Mouse (Mus musculus): Measurements from ENCODE around the gene Aamp.

DNA sequence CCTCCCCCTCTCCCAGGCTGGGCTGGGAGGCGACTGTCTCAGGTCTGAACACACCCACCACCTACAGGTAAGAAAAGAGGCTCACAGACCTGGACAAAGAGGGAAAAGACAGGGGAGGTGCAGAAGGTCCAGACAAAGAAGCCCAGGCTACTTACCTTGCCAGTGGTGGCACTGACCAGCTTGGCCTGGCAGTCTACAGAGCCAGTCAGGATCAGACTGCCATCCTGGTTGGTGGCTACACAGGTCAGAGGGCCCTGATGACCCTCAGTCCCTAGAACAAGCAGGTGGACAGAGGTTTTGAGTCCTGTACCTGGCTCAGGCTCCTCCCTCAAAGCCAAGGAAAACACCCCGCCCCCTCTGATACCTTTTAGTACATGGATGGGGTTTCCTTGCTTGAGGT, 3.2 kb downstream of the Aamp start:
- TF ChIP-seq POLR2A (IDR thresholded peaks at IDR 0.05; ENCODE audit: insufficient read depth, low read depth, low read length) (no peak), CTCF (IDR thresholded peaks at IDR 0.05) (no peak)
